Mouse (Mus musculus): ENCODE measurements around the gene Vav1. TPM values are rescaled to one million over a fixed set of nuclear protein-coding genes. Genes with fewer than 3 reads are reported as not detected.

Vav1 gene
- polyA plus RNA-seq, 1 experiment: not detected

- TF ChIP-seq CTCF (IDR thresholded peaks at IDR 0.05; ENCODE audit: low read depth, low read length): no peak
- Histone ChIP-seq H3K36me3 (ENCODE audit: control insufficient read depth, insufficient read depth, low read length, poor library complexity, severe bottlenecking) (no peaks in the 10 kb centered on the region), H3K4me1 (ENCODE audit: control insufficient read depth, insufficient read depth, low read length) (no peaks in the 10 kb centered on the region), H3K9me3 (replicated peaks; ENCODE audit: control insufficient read depth, insufficient read depth, low read length, poor library complexity, severe bottlenecking) (no peaks in the 10 kb centered on the region), H3K27ac (ENCODE audit: insufficient read depth, low read length) (no peak overlapping the region), H3K9ac (ENCODE audit: low read depth, poor library complexity, severe bottlenecking) (peak overlapping the region; percentile 69), H3K4me3 (ENCODE audit: low read depth, low read length) (peak overlapping the region; percentile 86), H3K27me3 (ENCODE audit: control insufficient read depth, insufficient read depth, low read length, poor library complexity, severe bottlenecking) (no peaks in the 10 kb centered on the region)
Observed at GRCm38 (mm10) chr17:57246663-57247392, 32.1 kb upstream of the Vav1 start.

- Histone ChIP-seq H3K27ac (ENCODE audit: insufficient read depth, low read length) (no peak overlapping the region), H3K27me3 (ENCODE audit: control insufficient read depth, insufficient read depth, low read length, poor library complexity, severe bottlenecking) (no peaks in the 10 kb centered on the region), H3K4me1 (ENCODE audit: control insufficient read depth, insufficient read depth, low read length) (no peaks in the 10 kb centered on the region), H3K9ac (ENCODE audit: low read depth, poor library complexity, severe bottlenecking) (peak overlapping the region; percentile 69), H3K4me3 (ENCODE audit: low read depth, low read length) (peak overlapping the region; percentile 89), H3K9me3 (replicated peaks; ENCODE audit: control insufficient read depth, insufficient read depth, low read length, poor library complexity, severe bottlenecking) (no peaks in the 10 kb centered on the region), H3K36me3 (ENCODE audit: control insufficient read depth, insufficient read depth, low read length, poor library complexity, severe bottlenecking) (no peaks in the 10 kb centered on the region)
- TF ChIP-seq EP300 (IDR thresholded peaks at IDR 0.05; ENCODE audit: insufficient read depth, low read depth, low read length) (no peak), POLR2A (IDR thresholded peaks at IDR 0.05; ENCODE audit: insufficient read depth, low read length) (no peak), CTCF (IDR thresholded peaks at IDR 0.05; ENCODE audit: low read depth, low read length) (no peak)
Observed at GRCm38 (mm10) chr17:57247393-57248200, 31.3 kb upstream of the Vav1 start.

- H3K4me1 ChIP-seq (ENCODE audit: control insufficient read depth, insufficient read depth, low read length): no peaks in the 10 kb centered on the region
- H3K4me3 ChIP-seq (ENCODE audit: low read depth, low read length): peak within 1 kb of the TSS; percentile 89
- H3K9ac ChIP-seq (ENCODE audit: low read depth, poor library complexity, severe bottlenecking): peak within 1 kb of the TSS; percentile 81
- H3K9me3 ChIP-seq (replicated peaks; ENCODE audit: control insufficient read depth, insufficient read depth, low read length, poor library complexity, severe bottlenecking): no peaks in the 10 kb centered on the region
- peak; percentile 86 for TF ChIP-seq CTCF (IDR thresholded peaks at IDR 0.05; ENCODE audit: low read depth, low read length)
- no peak for TF ChIP-seq EP300 (IDR thresholded peaks at IDR 0.05; ENCODE audit: insufficient read depth, low read depth, low read length)
- H3K36me3 ChIP-seq (ENCODE audit: control insufficient read depth, insufficient read depth, low read length, poor library complexity, severe bottlenecking): peaks cover 3% of the 10 kb centered on the region; the same call in 1 of the 2 replicates
- no peak within 1 kb of the TSS for H3K27ac ChIP-seq (ENCODE audit: insufficient read depth, low read length)
- no peaks in the 10 kb centered on the region for H3K27me3 ChIP-seq (ENCODE audit: control insufficient read depth, insufficient read depth, low read length, poor library complexity, severe bottlenecking)
Observed at GRCm38 (mm10) chr17:57248201-57248699, 30.6 kb upstream of the Vav1 start, which contains the start of gene Gpr108. Gpr108 (minus strand) TSS chr17:57248446.

GRCm38 (mm10) chr17:57248771-57249170 lies 30.1 kb upstream of the Vav1 start:
- peak overlapping the region; percentile 89 for H3K4me3 ChIP-seq (ENCODE audit: low read depth, low read length)
- no peak overlapping the region for H3K27ac ChIP-seq (ENCODE audit: insufficient read depth, low read length)
- H3K4me1 ChIP-seq (ENCODE audit: control insufficient read depth, insufficient read depth, low read length): no peaks in the 10 kb centered on the region
- no peaks in the 10 kb centered on the region for H3K9me3 ChIP-seq (replicated peaks; ENCODE audit: control insufficient read depth, insufficient read depth, low read length, poor library complexity, severe bottlenecking)
- TF ChIP-seq POLR2A (IDR thresholded peaks at IDR 0.05; ENCODE audit: insufficient read depth, low read length) (no peak), CTCF (IDR thresholded peaks at IDR 0.05; ENCODE audit: low read depth, low read length) (no peak), EP300 (IDR thresholded peaks at IDR 0.05; ENCODE audit: insufficient read depth, low read depth, low read length) (no peak)
- no peaks in the 10 kb centered on the region for H3K27me3 ChIP-seq (ENCODE audit: control insufficient read depth, insufficient read depth, low read length, poor library complexity, severe bottlenecking)
- peak overlapping the region; percentile 17; the same call in 1 of the 2 replicates for H3K9ac ChIP-seq (ENCODE audit: low read depth, poor library complexity, severe bottlenecking)
- H3K36me3 ChIP-seq (ENCODE audit: control insufficient read depth, insufficient read depth, low read length, poor library complexity, severe bottlenecking): peaks cover 8% of the 10 kb centered on the region

- Histone ChIP-seq H3K27ac (ENCODE audit: insufficient read depth, low read length) (peak within 1 kb of the TSS; percentile 47), H3K36me3 (ENCODE audit: control insufficient read depth, insufficient read depth, low read length, poor library complexity, severe bottlenecking) (peaks cover 14% of the 10 kb centered on the region), H3K9me3 (replicated peaks; ENCODE audit: control insufficient read depth, insufficient read depth, low read length, poor library complexity, severe bottlenecking) (no peaks in the 10 kb centered on the region), H3K27me3 (ENCODE audit: control insufficient read depth, insufficient read depth, low read length, poor library complexity, severe bottlenecking) (no peaks in the 10 kb centered on the region), H3K4me1 (ENCODE audit: control insufficient read depth, insufficient read depth, low read length) (no peaks in the 10 kb centered on the region), H3K9ac (ENCODE audit: low read depth, poor library complexity, severe bottlenecking) (peak within 1 kb of the TSS; percentile 81), H3K4me3 (ENCODE audit: low read depth, low read length) (peak within 1 kb of the TSS; percentile 89)
- TF ChIP-seq POLR2A (IDR thresholded peaks at IDR 0.05; ENCODE audit: insufficient read depth, low read length) (peak; percentile 75), EP300 (IDR thresholded peaks at IDR 0.05; ENCODE audit: insufficient read depth, low read depth, low read length) (peak; percentile 38; the same call in 1 of the 2 replicates), CTCF (IDR thresholded peaks at IDR 0.05; ENCODE audit: low read depth, low read length) (no peak)
Observed at GRCm38 (mm10) chr17:57249186-57250181, 29.4 kb upstream of the Vav1 start, which contains the start of gene Trip10. Trip10 (plus strand) TSS chr17:57249455.
